Mouse (Mus musculus) cerebellum, postnatal 4 days (tissue): ENCODE data around the gene Olfr854.

Experiments
- DNase-seq, 2 experiments: peaks; one replicate each; pipeline ENCODE4 v3.0.0; 2022; ENCODE audit warnings: low spot score in 2 of 2, mixed read lengths in 1 of 2

Gene Olfr854

GRCm38 (mm10) chr9:19567282-19567681 is at the start of gene Olfr854:
Olfr854 (minus strand) TSS chr9:19567382.
- DNase-seq = no peak

- DNase-seq = no peak
These were observed 15.1 kb upstream of the Olfr854 start, which contains the start of gene Olfr855 for GRCm38 (mm10) chr9:19582317-19582716. Olfr855 (plus strand) TSS chr9:19582617.

- DNase-seq = no peak
These were observed 26.2 kb downstream of the Olfr854 start, which contains the start of gene Olfr853 for GRCm38 (mm10) chr9:19540976-19541375. Olfr853 (minus strand) TSS chr9:19541076.
